Mouse (Mus musculus) c-Kit-positive CD71-positive TER-119-positive erythroid progenitor cells, embryonic 14.5 days (primary cell): Measurements from ENCODE around the gene Aox2.
"Not testable (repeated sequence)": the region's sequence is repeated elsewhere in the genome, so short reads cannot be mapped to it uniquely, and the experiment has no call there.

Experiments used
- DNase-seq: peaks from one replicate; pipeline ENCODE4 v3.0.0-alpha.2; 2013; ENCODE audit warnings: low spot score

Gene Aox2

GRCm38 (mm10) chr1:58346159-58346558 is 68.0 kb downstream of the Aox2 start:
- DNase-seq = no peak

- DNase-seq = no peak
These were observed 70.6 kb downstream of the Aox2 start for GRCm38 (mm10) chr1:58348712-58349111.

GRCm38 (mm10) chr1:58353238-58353893 is 75.2 kb downstream of the Aox2 start:
- DNase-seq = no peak

- DNase-seq = peak; percentile 12
These were observed 81.1 kb downstream of the Aox2 start for GRCm38 (mm10) chr1:58358958-58359901.

- no peak for DNase-seq
These were observed 84.2 kb downstream of the Aox2 start for GRCm38 (mm10) chr1:58362296-58362695.

GRCm38 (mm10) chr1:58364551-58364950 is 86.4 kb downstream of the Aox2 start:
- DNase-seq = no peak

GRCm38 (mm10) chr1:58365829-58366228 is 87.7 kb downstream of the Aox2 start:
- DNase-seq = no peak

- peak; percentile 14 for DNase-seq
These were observed 88.8 kb downstream of the Aox2 start for GRCm38 (mm10) chr1:58366737-58367471.

- DNase-seq = no peak
These were observed 91.6 kb downstream of the Aox2 start for GRCm38 (mm10) chr1:58369716-58370115.

- DNase-seq = not testable (repeated sequence)
These were observed 96.1 kb downstream of the Aox2 start for GRCm38 (mm10) chr1:58374266-58374665.

- DNase-seq = no peak
These were observed 97.5 kb downstream of the Aox2 start for GRCm38 (mm10) chr1:58375574-58376147.

- DNase-seq = no peak
These were observed 104.6 kb downstream of the Aox2 start for GRCm38 (mm10) chr1:58382586-58383281.

GRCm38 (mm10) chr1:58391421-58392267 is 113.5 kb downstream of the Aox2 start:
- DNase-seq = peak; percentile 31

GRCm38 (mm10) chr1:58392268-58392651 is 114.1 kb downstream of the Aox2 start:
- peak; percentile 20 for DNase-seq

- DNase-seq = peak; percentile 87
These were observed 114.6 kb downstream of the Aox2 start, which contains the start of gene Bzw1 for GRCm38 (mm10) chr1:58392652-58393283. Gene Bzw1, plus strand, starts transcription at chr1:58392898.

- peak; percentile 53 for DNase-seq
These were observed 115.4 kb downstream of the Aox2 start for GRCm38 (mm10) chr1:58393284-58394195.

- no peak for DNase-seq
These were observed 117.2 kb downstream of the Aox2 start for GRCm38 (mm10) chr1:58395341-58395740.

GRCm38 (mm10) chr1:58396179-58396578 is 118.1 kb downstream of the Aox2 start:
- no peak for DNase-seq

GRCm38 (mm10) chr1:58397731-58398130 is 119.6 kb downstream of the Aox2 start:
- no peak for DNase-seq
